Mouse (Mus musculus): ENCODE results near the gene Itgal. TPM values are rescaled to one million over a fixed set of nuclear protein-coding genes. Genes with fewer than 3 reads are reported as not detected.
"Not testable (repeated sequence)": the region's sequence is repeated elsewhere in the genome, so short reads cannot be mapped to it uniquely, and the experiment has no call there.

Itgal gene
- total RNA-seq, 2 experiments from 2014 or later: 3.9 to 14.3 TPM

- ATAC-seq (replicated peaks; ENCODE audit: low FRiP score, poor library complexity, severe bottlenecking): no peak
Measured at GRCm38 (mm10) chr7:127364166-127364565, 68.1 kb downstream of the Itgal start.

GRCm38 (mm10) chr7:127366249-127366648 is 70.2 kb downstream of the Itgal start:
- ATAC-seq (replicated peaks; ENCODE audit: low FRiP score, poor library complexity, severe bottlenecking): no peak

- ATAC-seq (replicated peaks; ENCODE audit: low FRiP score, poor library complexity, severe bottlenecking): no peak
Measured at GRCm38 (mm10) chr7:127371213-127371612, 75.2 kb downstream of the Itgal start.

GRCm38 (mm10) chr7:127371870-127372269 is 75.8 kb downstream of the Itgal start:
- ATAC-seq (replicated peaks; ENCODE audit: low FRiP score, poor library complexity, severe bottlenecking): not testable (repeated sequence)

- peak; percentile 95 for ATAC-seq (replicated peaks; ENCODE audit: low FRiP score, poor library complexity, severe bottlenecking)
Measured at GRCm38 (mm10) chr7:127375271-127376245, 79.5 kb downstream of the Itgal start, which contains the start of gene Zfp747. Gene Zfp747 (minus strand): TSS chr7:127376050.

GRCm38 (mm10) chr7:127378310-127378921 is 82.4 kb downstream of the Itgal start:
- no peak for ATAC-seq (replicated peaks; ENCODE audit: low FRiP score, poor library complexity, severe bottlenecking)

Other genes with a start within 250 kb of the Itgal start
- 3.6 and 9.2 TPM in 2 replicates for gene Zg16, start 208.9 kb upstream of the Itgal start, total RNA-seq (2015; ENCODE audit: low replicate concordance)
- gene Zg16, start 208.9 kb upstream of the Itgal start, total RNA-seq (2017; ENCODE audit: low replicate concordance): 1.2 and 6.0 TPM in 2 replicates
- gene AI467606, start 204.9 kb upstream of the Itgal start, total RNA-seq (2015; ENCODE audit: low replicate concordance): 18.0 and 25.9 TPM in 2 replicates
- gene AI467606, start 204.9 kb upstream of the Itgal start, total RNA-seq (2017; ENCODE audit: low replicate concordance): 10.5 and 12.7 TPM in 2 replicates
- gene Qprt, start 174.0 kb upstream of the Itgal start, total RNA-seq (2015; ENCODE audit: low replicate concordance): not detected in 2 replicates
- gene Qprt, start 174.0 kb upstream of the Itgal start, total RNA-seq (2017; ENCODE audit: low replicate concordance): 1.8 TPM in 1 of 2 replicates, not detected in the other
- gene Spn, start 158.4 kb upstream of the Itgal start, total RNA-seq (2015; ENCODE audit: low replicate concordance): 16.2 and 30.2 TPM in 2 replicates
- 30.8 and 32.0 TPM in 2 replicates for gene Spn, start 158.4 kb upstream of the Itgal start, total RNA-seq (2017; ENCODE audit: low replicate concordance)
- gene Cd2bp2, start 100.2 kb upstream of the Itgal start, total RNA-seq (2015; ENCODE audit: low replicate concordance): 18.7 and 25.2 TPM in 2 replicates
- gene Cd2bp2, start 100.2 kb upstream of the Itgal start, total RNA-seq (2017; ENCODE audit: low replicate concordance): 43.6 and 63.3 TPM in 2 replicates
- 25.6 and 36.4 TPM in 2 replicates for gene Tbc1d10b, start 87.8 kb upstream of the Itgal start, total RNA-seq (2015; ENCODE audit: low replicate concordance)
- gene Tbc1d10b, start 87.8 kb upstream of the Itgal start, total RNA-seq (2017; ENCODE audit: low replicate concordance): 85.3 and 173 TPM in 2 replicates
- gene Mylpf, start 87.4 kb upstream of the Itgal start, total RNA-seq (2015; ENCODE audit: low replicate concordance): 24.3 and 28.1 TPM in 2 replicates
- 25.7 and 48.9 TPM in 2 replicates for gene Mylpf, start 87.4 kb upstream of the Itgal start, total RNA-seq (2017; ENCODE audit: low replicate concordance)
- gene Zfp553, start 63.2 kb upstream of the Itgal start, total RNA-seq (2015; ENCODE audit: low replicate concordance): 2.5 and 2.9 TPM in 2 replicates
- gene Zfp553, start 63.2 kb upstream of the Itgal start, total RNA-seq (2017; ENCODE audit: low replicate concordance): 0.77 and 10.0 TPM in 2 replicates
- 36.0 and 65.2 TPM in 2 replicates for gene Sept1, start 63.1 kb upstream of the Itgal start, total RNA-seq (2015; ENCODE audit: low replicate concordance)
- 24.0 and 44.4 TPM in 2 replicates for gene Sept1, start 63.1 kb upstream of the Itgal start, total RNA-seq (2017; ENCODE audit: low replicate concordance)
- gene Zfp771, start 52.0 kb upstream of the Itgal start, total RNA-seq (2015; ENCODE audit: low replicate concordance): 4.0 TPM in 1 of 2 replicates, not detected in the other
- 0.26 TPM in 1 of 2 replicates, not detected in the other for gene Zfp771, start 52.0 kb upstream of the Itgal start, total RNA-seq (2017; ENCODE audit: low replicate concordance)
- gene Dctpp1, start 35.6 kb upstream of the Itgal start, total RNA-seq (2015; ENCODE audit: low replicate concordance): 12.2 and 21.6 TPM in 2 replicates
- 6.2 and 11.1 TPM in 2 replicates for gene Dctpp1, start 35.6 kb upstream of the Itgal start, total RNA-seq (2017; ENCODE audit: low replicate concordance)
- gene Sephs2, start 22.2 kb upstream of the Itgal start, total RNA-seq (2015; ENCODE audit: low replicate concordance): 16.8 and 18.0 TPM in 2 replicates
- 25.8 and 29.0 TPM in 2 replicates for gene Sephs2, start 22.2 kb upstream of the Itgal start, total RNA-seq (2017; ENCODE audit: low replicate concordance)
- 0.72 TPM in 1 of 2 replicates, not detected in the other for gene Zfp768, start 49.3 kb downstream of the Itgal start, total RNA-seq (2015; ENCODE audit: low replicate concordance)
- 0.39 and 1.3 TPM in 2 replicates for gene Zfp768, start 49.3 kb downstream of the Itgal start, total RNA-seq (2017; ENCODE audit: low replicate concordance)
- 0.42 TPM in 1 of 2 replicates, not detected in the other for gene Zfp747, start 79.8 kb downstream of the Itgal start, total RNA-seq (2015; ENCODE audit: low replicate concordance)
- 2.4 TPM in 1 of 2 replicates, not detected in the other for gene Zfp747, start 79.8 kb downstream of the Itgal start, total RNA-seq (2017; ENCODE audit: low replicate concordance)
- 1.1 TPM in 1 of 2 replicates, not detected in the other for gene 9130019O22Rik, start 90.9 kb downstream of the Itgal start, total RNA-seq (2015; ENCODE audit: low replicate concordance)
- gene 9130019O22Rik, start 90.9 kb downstream of the Itgal start, total RNA-seq (2017; ENCODE audit: low replicate concordance): 0.26 TPM in 1 of 2 replicates, not detected in the other
- gene E430018J23Rik, start 97.4 kb downstream of the Itgal start, total RNA-seq (2015; ENCODE audit: low replicate concordance): not detected in 2 replicates
- not detected in 2 replicates for gene E430018J23Rik, start 97.4 kb downstream of the Itgal start, total RNA-seq (2017; ENCODE audit: low replicate concordance)
- 1.4 TPM in 1 of 2 replicates, not detected in the other for gene Zfp764, start 110.6 kb downstream of the Itgal start, total RNA-seq (2015; ENCODE audit: low replicate concordance)
- gene Zfp764, start 110.6 kb downstream of the Itgal start, total RNA-seq (2017; ENCODE audit: low replicate concordance): 1.4 TPM in 1 of 2 replicates, not detected in the other
- gene Zfp688, start 125.8 kb downstream of the Itgal start, total RNA-seq (2015; ENCODE audit: low replicate concordance): 5.0 and 20.9 TPM in 2 replicates
- gene Zfp688, start 125.8 kb downstream of the Itgal start, total RNA-seq (2017; ENCODE audit: low replicate concordance): 5.0 and 6.7 TPM in 2 replicates
- gene Zfp689, start 152.9 kb downstream of the Itgal start, total RNA-seq (2015; ENCODE audit: low replicate concordance): 3.2 and 3.8 TPM in 2 replicates
- 3.1 and 6.1 TPM in 2 replicates for gene Zfp689, start 152.9 kb downstream of the Itgal start, total RNA-seq (2017; ENCODE audit: low replicate concordance)
- gene Prr14, start 163.4 kb downstream of the Itgal start, total RNA-seq (2015; ENCODE audit: low replicate concordance): 147 and 172 TPM in 2 replicates
- gene Prr14, start 163.4 kb downstream of the Itgal start, total RNA-seq (2017; ENCODE audit: low replicate concordance): 31.9 and 84.3 TPM in 2 replicates
- gene Fbrs, start 182.9 kb downstream of the Itgal start, total RNA-seq (2015; ENCODE audit: low replicate concordance): 103 and 125 TPM in 2 replicates
- 28.1 and 32.7 TPM in 2 replicates for gene Fbrs, start 182.9 kb downstream of the Itgal start, total RNA-seq (2017; ENCODE audit: low replicate concordance)
- gene Srcap, start 215.7 kb downstream of the Itgal start, total RNA-seq (2015; ENCODE audit: low replicate concordance): 80.4 and 99.3 TPM in 2 replicates
- 77.0 and 90.5 TPM in 2 replicates for gene Srcap, start 215.7 kb downstream of the Itgal start, total RNA-seq (2017; ENCODE audit: low replicate concordance)
- gene Gm42715, start 223.3 kb downstream of the Itgal start, total RNA-seq (2015; ENCODE audit: low replicate concordance): 58.7 and 63.1 TPM in 2 replicates
- 25.4 and 45.8 TPM in 2 replicates for gene Gm42715, start 223.3 kb downstream of the Itgal start, total RNA-seq (2017; ENCODE audit: low replicate concordance)